ENCODE assay signal across 30 mouse cellular contexts in the genomic region with DNA sequence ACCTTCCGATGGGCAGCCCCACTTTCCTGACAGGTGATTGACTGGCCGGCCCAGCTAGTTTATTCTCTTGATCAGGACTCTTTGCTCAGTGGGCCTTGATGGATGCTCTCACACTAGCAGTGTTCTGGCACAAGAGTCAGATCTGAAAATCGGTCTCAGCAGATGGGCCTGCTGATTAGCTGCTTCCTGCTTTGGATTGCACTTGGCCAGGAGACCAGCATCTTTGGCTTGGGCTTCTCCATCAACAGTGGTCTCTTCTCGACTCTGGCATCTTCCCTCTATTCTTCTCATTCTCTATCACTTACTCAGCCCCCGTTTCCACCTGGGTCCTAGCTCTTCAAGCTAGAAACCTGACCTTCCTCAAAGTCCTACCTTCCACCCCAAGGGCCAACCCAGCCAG.
A peak's percentile ranks its signal among the peaks of the same experiment; 100 is the strongest.
DNase-seq lines count a peak whose midpoint lies in the region; ATAC-seq lines count a peak whose summit lies in the region.
"Had no signal": no experiment of that assay in that cellular context is flagged by ENCODE, and none has a peak within 500 bp of the region (broad histone marks: within the 10 kb centered on the region; RNA-seq: fewer than 3 reads in every experiment).

No protein-coding gene starts in this region.

- H3K36me3 ChIP-seq in kidney, embryonic 14.5 days (ENCODE audit: control insufficient read depth, insufficient read depth, low read length), result no peaks in the 10 kb centered on the region
- H3K36me3 ChIP-seq: embryonic facial prominence, embryonic 12.5 days; embryonic facial prominence, embryonic 15.5 days; G1E; heart, embryonic 12.5 days; heart, embryonic 15.5 days; hindbrain, embryonic 10.5 days had no signal

- no peak overlapping the region for H3K4me2 ChIP-seq in kidney, embryonic 14.5 days (replicated peaks; ENCODE audit: low read depth, low read length)
- H3K4me2 ChIP-seq: embryonic facial prominence, embryonic 12.5 days; embryonic facial prominence, embryonic 15.5 days; heart, embryonic 12.5 days; heart, embryonic 15.5 days; hindbrain, embryonic 14.5 days had no signal

- H3K9ac ChIP-seq in kidney, embryonic 14.5 days (ENCODE audit: low read depth, low read length), result no peak overlapping the region
- H3K9ac ChIP-seq: embryonic facial prominence, embryonic 12.5 days; embryonic facial prominence, embryonic 15.5 days; forebrain, postnatal 0 days; heart, embryonic 12.5 days; heart, embryonic 15.5 days; hindbrain, embryonic 14.5 days had no signal

- H3K9me3 ChIP-seq in kidney, embryonic 14.5 days (ENCODE audit: control insufficient read depth, low read length), result no peaks in the 10 kb centered on the region
- H3K9me3 ChIP-seq: embryonic facial prominence, embryonic 15.5 days; heart, embryonic 15.5 days had no signal

- H3K4me3 ChIP-seq in kidney, embryonic 14.5 days (ENCODE audit: low read length), result no peak overlapping the region
- H3K4me3 ChIP-seq: embryonic facial prominence, embryonic 12.5 days; embryonic facial prominence, embryonic 15.5 days; gastrocnemius, adult 2 months; heart, embryonic 12.5 days; heart, embryonic 15.5 days; hindbrain, embryonic 10.5 days had no signal

- no peaks in the 10 kb centered on the region for H3K4me1 ChIP-seq in kidney, embryonic 14.5 days (ENCODE audit: control insufficient read depth, insufficient read depth, low read length)
- H3K4me1 ChIP-seq: embryonic facial prominence, embryonic 12.5 days; embryonic facial prominence, embryonic 15.5 days; heart, embryonic 12.5 days; heart, embryonic 15.5 days had no signal

- ATAC-seq in kidney, embryonic 14.5 days (ENCODE audit: low FRiP score, low TSS enrichment), result no peak
- ATAC-seq: forebrain, embryonic 14.5 days; forebrain, postnatal 0 days; hindbrain, postnatal 0 days; inflammation-experienced regulatory T-cells, adult 6 months; intestine, embryonic 16.5 days; Patski had no signal

- H3K27ac ChIP-seq in kidney, embryonic 14.5 days (ENCODE audit: low read depth, low read length), result no peak overlapping the region
- H3K27ac ChIP-seq: embryonic facial prominence, embryonic 12.5 days; embryonic facial prominence, embryonic 15.5 days; gastrocnemius, adult 2 months; heart, embryonic 15.5 days; hindbrain, embryonic 10.5 days; hindbrain, embryonic 14.5 days; hindbrain, postnatal 0 days had no signal

- DNase-seq in cerebellum, adult 11-12 months, result peak; percentile 40
- DNase-seq in cerebellum, adult 11 months, result no peak
- peak; percentile 76 for DNase-seq in brain, adult 2 months (ENCODE audit: low read depth, low spot score)
- DNase-seq in cerebellum, adult 9-11 months, result peak; percentile 41
- DNase-seq in cerebellum, postnatal 25 days, result peak; percentile 42 to 44
- no peak for DNase-seq in thymus, adult 18-20 months
- DNase-seq: adrenal gland, postnatal 10 days; adrenal gland, postnatal 36 days; B cell, adult 2 months; forebrain, postnatal 0 days; gastrocnemius, adult 2 months; gastrocnemius, postnatal 14 days; heart, adult 18-20 months; heart, postnatal 10 days; heart, postnatal 36 days; kidney, adult 18-20 months had no signal

- 87% methylated on average over 5 of the region's 5 CpGs for WGBS in kidney, embryonic 14.5 days

- H3K27me3 ChIP-seq in kidney, embryonic 14.5 days (ENCODE audit: control insufficient read depth, insufficient read depth, low read length), result no peaks in the 10 kb centered on the region
- H3K27me3 ChIP-seq: CH12.LX; embryonic facial prominence, embryonic 12.5 days; embryonic facial prominence, embryonic 15.5 days; heart, embryonic 12.5 days; heart, embryonic 15.5 days; Patski had no signal

Comparison
In these comparisons a context has a peak if more than half of its experiments do, and no peak if none do; other contexts are left out.
1. DNase-seq: peak in cerebellum, adult 11-12 months (single experiment), brain, adult 2 months (single experiment), cerebellum, adult 9-11 months (single experiment) and cerebellum, postnatal 25 days (2 of 2); none in cerebellum, adult 11 months (single experiment) and thymus, adult 18-20 months (0 of 2).